Mouse (Mus musculus) megakaryocyte, embryonic 14.5 days (primary cell): ENCODE measurements around the gene Clip4. TPM values are rescaled to one million over a fixed set of nuclear protein-coding genes. Genes with fewer than 3 reads are reported as not detected.

ENCODE experiments used
- H3K27me3 ChIP-seq: replicated peaks from 2 replicates; pipeline ENCODE3; 2012; ENCODE audit warnings: inconsistent platforms
- H3K36me3 ChIP-seq: replicated peaks from 2 replicates; pipeline ENCODE3; 2012; ENCODE audit warnings: low read length, inconsistent platforms, mixed read lengths
- H3K4me1 ChIP-seq: 2 replicates; pipeline ENCODE4 v1.6.1; 2012; ENCODE audit warnings: inconsistent platforms
- H3K4me3 ChIP-seq: replicated peaks from 2 replicates; pipeline ENCODE3; 2012; ENCODE audit warnings: moderate library complexity, mild to moderate bottlenecking, inconsistent platforms
- H3K9me3 ChIP-seq: 2 replicates; pipeline ENCODE4 v1.6.1; 2012; ENCODE audit warnings: inconsistent platforms
- FLI1 ChIP-seq: IDR thresholded peaks from 2 replicates; pipeline ENCODE4 v1.6.1; 2012; ENCODE audit warnings: low read length, inconsistent platforms, mixed read lengths
- GATA1 ChIP-seq: IDR thresholded peaks from 3 replicates; pipeline ENCODE4 v1.6.1; 2012; ENCODE audit warnings: mixed read lengths, low read length, inconsistent platforms, borderline replicate concordance
- polyA plus RNA-seq: library from polyadenylated mRNA; stranded (reverse); fragments of >175 nt; gene quantifications from 2 replicates; pipeline ENCODE4 v1.2.3, GENCODE M21; 2012; ENCODE audit warnings: low replicate concordance; ENCODE audit not compliant: insufficient read depth

Clip4 gene
- polyA plus RNA-seq, 1 experiment, result not detected

GRCm38 (mm10) chr17:71786456-71786855 lies 18.2 kb downstream of the Clip4 start:
- H3K9me3 ChIP-seq, result peaks cover 5% of the 10 kb centered on the region
- no peaks in the 10 kb centered on the region for H3K36me3 ChIP-seq
- TF ChIP-seq FLI1, result no peak
- no peak for TF ChIP-seq GATA1
- no peaks in the 10 kb centered on the region for H3K4me1 ChIP-seq
- no peak overlapping the region for H3K4me3 ChIP-seq
- H3K27me3 ChIP-seq, result peaks cover 19% of the 10 kb centered on the region

GRCm38 (mm10) chr17:71791109-71791508 lies 22.8 kb downstream of the Clip4 start:
- Histone ChIP-seq H3K27me3 (no peaks in the 10 kb centered on the region), H3K9me3 (peaks cover 5% of the 10 kb centered on the region), H3K4me1 (no peaks in the 10 kb centered on the region), H3K4me3 (no peak overlapping the region), H3K36me3 (no peaks in the 10 kb centered on the region)
- no peak for TF ChIP-seq GATA1

- Histone ChIP-seq H3K36me3 (no peaks in the 10 kb centered on the region), H3K4me3 (no peak overlapping the region), H3K4me1 (no peaks in the 10 kb centered on the region), H3K9me3 (peaks cover 5% of the 10 kb centered on the region), H3K27me3 (no peaks in the 10 kb centered on the region)
- no peak for TF ChIP-seq FLI1
- TF ChIP-seq GATA1, result no peak
Observed at GRCm38 (mm10) chr17:71791622-71792021, 23.3 kb downstream of the Clip4 start.

- no peak for TF ChIP-seq FLI1
- no peak for TF ChIP-seq GATA1
- no peaks in the 10 kb centered on the region for H3K36me3 ChIP-seq
- H3K9me3 ChIP-seq, result no peaks in the 10 kb centered on the region
- H3K4me1 ChIP-seq, result no peaks in the 10 kb centered on the region
- no peak overlapping the region for H3K4me3 ChIP-seq
- H3K27me3 ChIP-seq, result no peaks in the 10 kb centered on the region
Observed at GRCm38 (mm10) chr17:71795521-71796205, 27.4 kb downstream of the Clip4 start.

GRCm38 (mm10) chr17:71803456-71803855 lies 35.2 kb downstream of the Clip4 start:
- Histone ChIP-seq H3K36me3 (no peaks in the 10 kb centered on the region), H3K27me3 (no peaks in the 10 kb centered on the region), H3K9me3 (peaks cover 19% of the 10 kb centered on the region), H3K4me1 (no peaks in the 10 kb centered on the region), H3K4me3 (no peak overlapping the region)
- no peak for TF ChIP-seq FLI1
- TF ChIP-seq GATA1, result no peak

GRCm38 (mm10) chr17:71803876-71804275 lies 35.6 kb downstream of the Clip4 start:
- TF ChIP-seq GATA1 (no peak), FLI1 (no peak)
- Histone ChIP-seq H3K9me3 (peaks cover 19% of the 10 kb centered on the region), H3K4me3 (no peak overlapping the region), H3K27me3 (no peaks in the 10 kb centered on the region), H3K4me1 (no peaks in the 10 kb centered on the region), H3K36me3 (no peaks in the 10 kb centered on the region)

GRCm38 (mm10) chr17:71811070-71811469 lies 42.8 kb downstream of the Clip4 start:
- peaks cover 4% of the 10 kb centered on the region for H3K9me3 ChIP-seq
- no peak overlapping the region for H3K4me3 ChIP-seq
- no peaks in the 10 kb centered on the region for H3K4me1 ChIP-seq
- TF ChIP-seq FLI1 (no peak), GATA1 (no peak)
- no peaks in the 10 kb centered on the region for H3K36me3 ChIP-seq
- H3K27me3 ChIP-seq, result no peaks in the 10 kb centered on the region

GRCm38 (mm10) chr17:71816136-71816864 lies 48.0 kb downstream of the Clip4 start:
- TF ChIP-seq FLI1, result no peak
- TF ChIP-seq GATA1, result no peak
- Histone ChIP-seq H3K27me3 (no peaks in the 10 kb centered on the region), H3K4me3 (no peak overlapping the region), H3K9me3 (peaks cover 7% of the 10 kb centered on the region; the same call in 1 of the 2 replicates), H3K36me3 (no peaks in the 10 kb centered on the region), H3K4me1 (no peaks in the 10 kb centered on the region)

GRCm38 (mm10) chr17:71823622-71824306 lies 55.5 kb downstream of the Clip4 start:
- peaks cover 1% of the 10 kb centered on the region for H3K27me3 ChIP-seq
- H3K4me1 ChIP-seq, result no peaks in the 10 kb centered on the region
- peaks cover 8% of the 10 kb centered on the region; the same call in 1 of the 2 replicates for H3K9me3 ChIP-seq
- no peaks in the 10 kb centered on the region for H3K36me3 ChIP-seq
- TF ChIP-seq GATA1 (no peak), FLI1 (no peak)
- no peak overlapping the region for H3K4me3 ChIP-seq

- no peak overlapping the region for H3K4me3 ChIP-seq
- no peaks in the 10 kb centered on the region for H3K4me1 ChIP-seq
- no peak for TF ChIP-seq GATA1
- no peak for TF ChIP-seq FLI1
- no peaks in the 10 kb centered on the region for H3K36me3 ChIP-seq
- H3K27me3 ChIP-seq, result peaks cover 1% of the 10 kb centered on the region
- H3K9me3 ChIP-seq, result no peaks in the 10 kb centered on the region
Observed at GRCm38 (mm10) chr17:71826603-71827002, 58.3 kb downstream of the Clip4 start.
